Mouse (Mus musculus): ENCODE measurements around the gene Hoxb2. TPM values are rescaled to one million over a fixed set of nuclear protein-coding genes. Genes with fewer than 3 reads are reported as not detected.

Hoxb2 gene
- polyA plus RNA-seq (2016; fragmentation: Nextera tagmentation; extraction: Ambion mirVana), result 4.4 and 4.6 TPM in 2 replicates

GRCm38 (mm10) chr11:96350341-96350624, at the start of gene Hoxb2:
TSS of gene Hoxb2 (plus strand) at chr11:96350525.
- H3K36me3 ChIP-seq, result no peaks in the 10 kb centered on the region
- 32% methylated on average over 2 of the region's 2 CpGs for WGBS (ENCODE audit: insufficient replicate concordance)
- H3K27me3 ChIP-seq (replicated peaks), result peaks cover 95% of the 10 kb centered on the region
- peaks cover 21% of the 10 kb centered on the region for H3K4me1 ChIP-seq
- 0 out of 2 replicates have a peak within 1 kb of the TSS, but pooled peaks have one; percentile 25 for H3K4me2 ChIP-seq
- H3K27ac ChIP-seq, result peak within 1 kb of the TSS; percentile 54; the same call in 1 of the 2 replicates
- no peak for ATAC-seq
- no peak within 1 kb of the TSS for H3K4me3 ChIP-seq
- no peaks in the 10 kb centered on the region for H3K9me3 ChIP-seq (replicated peaks)
- H3K9ac ChIP-seq, result no peak within 1 kb of the TSS

GRCm38 (mm10) chr11:96301064-96301431, 49.3 kb upstream of the Hoxb2 start:
- H3K36me3 ChIP-seq, result no peaks in the 10 kb centered on the region
- ATAC-seq, result no peak
- H3K9me3 ChIP-seq (replicated peaks), result no peaks in the 10 kb centered on the region
- no peak overlapping the region for H3K4me3 ChIP-seq
- no peak overlapping the region for H3K4me2 ChIP-seq
- 0 out of 2 replicates have a peak, but pooled peaks cover 7% of the 10 kb centered on the region for H3K4me1 ChIP-seq
- H3K9ac ChIP-seq, result no peak overlapping the region
- H3K27me3 ChIP-seq (replicated peaks), result peaks cover 100% of the 10 kb centered on the region
- H3K27ac ChIP-seq, result no peak overlapping the region
- 20% methylated on average over 10 of the region's 10 CpGs for WGBS (ENCODE audit: insufficient replicate concordance)

- WGBS (ENCODE audit: insufficient replicate concordance), result 17% methylated on average over 15 of the region's 15 CpGs
- Histone ChIP-seq H3K27ac (no peak overlapping the region), H3K4me2 (no peak overlapping the region), H3K36me3 (no peaks in the 10 kb centered on the region), H3K9me3 (replicated peaks) (no peaks in the 10 kb centered on the region), H3K4me3 (no peak overlapping the region), H3K4me1 (0 out of 2 replicates have a peak, but pooled peaks cover 7% of the 10 kb centered on the region), H3K27me3 (replicated peaks) (peaks cover 100% of the 10 kb centered on the region), H3K9ac (no peak overlapping the region)
- no peak for ATAC-seq
Observed at GRCm38 (mm10) chr11:96301837-96302236, 48.5 kb upstream of the Hoxb2 start.

- H3K27ac ChIP-seq, result no peak overlapping the region
- 29% methylated on average over 23 of the region's 23 CpGs for WGBS (ENCODE audit: insufficient replicate concordance)
Observed at GRCm38 (mm10) chr11:96302381-96303150, 47.8 kb upstream of the Hoxb2 start.

GRCm38 (mm10) chr11:96303151-96304099, 46.9 kb upstream of the Hoxb2 start, which contains the start of gene Hoxb5:
TSS of gene Hoxb5 (plus strand) at chr11:96303336.
- Histone ChIP-seq H3K4me1 (0 out of 2 replicates have a peak, but pooled peaks cover 7% of the 10 kb centered on the region), H3K36me3 (no peaks in the 10 kb centered on the region), H3K27me3 (replicated peaks) (peaks cover 100% of the 10 kb centered on the region), H3K4me3 (peak within 1 kb of the TSS; percentile 34), H3K4me2 (peak within 1 kb of the TSS; percentile 58), H3K9ac (peak within 1 kb of the TSS; percentile 52; the same call in 1 of the 2 replicates), H3K9me3 (replicated peaks) (no peaks in the 10 kb centered on the region), H3K27ac (0 out of 2 replicates have a peak within 1 kb of the TSS, but pooled peaks have one; percentile 25)
- under 1% methylated on average over 69 of the region's 69 CpGs for WGBS (ENCODE audit: insufficient replicate concordance)
- no peak for ATAC-seq

More at GRCm38 (mm10) chr11:96302381-96303150, 47.8 kb upstream of the Hoxb2 start:
- no peaks in the 10 kb centered on the region for H3K9me3 ChIP-seq (replicated peaks)
- no peak for ATAC-seq
- no peaks in the 10 kb centered on the region for H3K36me3 ChIP-seq
- 0 out of 2 replicates have a peak, but pooled peaks cover 7% of the 10 kb centered on the region for H3K4me1 ChIP-seq
- H3K9ac ChIP-seq, result no peak overlapping the region
- H3K27me3 ChIP-seq (replicated peaks), result peaks cover 100% of the 10 kb centered on the region
- H3K4me3 ChIP-seq, result no peak overlapping the region
- no peak overlapping the region for H3K4me2 ChIP-seq

- Histone ChIP-seq H3K4me3 (peak overlapping the region; percentile 27), H3K27ac (no peak overlapping the region), H3K9me3 (replicated peaks) (no peaks in the 10 kb centered on the region), H3K27me3 (replicated peaks) (peaks cover 100% of the 10 kb centered on the region), H3K4me2 (peak overlapping the region; percentile 58), H3K9ac (no peak overlapping the region), H3K36me3 (no peaks in the 10 kb centered on the region), H3K4me1 (0 out of 2 replicates have a peak, but pooled peaks cover 7% of the 10 kb centered on the region)
- WGBS (ENCODE audit: insufficient replicate concordance), result 4% methylated on average over 38 of the region's 38 CpGs
- no peak for ATAC-seq
Observed at GRCm38 (mm10) chr11:96304381-96305195, 45.7 kb upstream of the Hoxb2 start.

- no peaks in the 10 kb centered on the region for H3K36me3 ChIP-seq
- no peak overlapping the region for H3K4me3 ChIP-seq
- H3K4me2 ChIP-seq, result no peak overlapping the region
- peaks cover 100% of the 10 kb centered on the region for H3K27me3 ChIP-seq (replicated peaks)
- H3K4me1 ChIP-seq, result 0 out of 2 replicates have a peak, but pooled peaks cover 3% of the 10 kb centered on the region
- H3K9ac ChIP-seq, result no peak overlapping the region
- no peak overlapping the region for H3K27ac ChIP-seq
- H3K9me3 ChIP-seq (replicated peaks), result no peaks in the 10 kb centered on the region
- no peak for ATAC-seq
- WGBS (ENCODE audit: insufficient replicate concordance), result 54% methylated on average over 6 of the region's 6 CpGs
Observed at GRCm38 (mm10) chr11:96305505-96306182, 44.7 kb upstream of the Hoxb2 start.

GRCm38 (mm10) chr11:96306183-96306907, 44.0 kb upstream of the Hoxb2 start:
- no peak overlapping the region for H3K4me2 ChIP-seq

GRCm38 (mm10) chr11:96306908-96307269, 43.4 kb upstream of the Hoxb2 start:
- Histone ChIP-seq H3K27me3 (replicated peaks) (peaks cover 100% of the 10 kb centered on the region), H3K36me3 (no peaks in the 10 kb centered on the region), H3K4me2 (no peak overlapping the region), H3K4me1 (peaks cover 11% of the 10 kb centered on the region; the same call in 1 of the 2 replicates), H3K4me3 (no peak overlapping the region), H3K27ac (no peak overlapping the region), H3K9ac (no peak overlapping the region), H3K9me3 (replicated peaks) (no peaks in the 10 kb centered on the region)
- WGBS (ENCODE audit: insufficient replicate concordance), result 31% methylated on average over 13 of the region's 13 CpGs
- ATAC-seq, result no peak

More at GRCm38 (mm10) chr11:96306183-96306907, 44.0 kb upstream of the Hoxb2 start:
- H3K36me3 ChIP-seq, result no peaks in the 10 kb centered on the region
- H3K27me3 ChIP-seq (replicated peaks), result peaks cover 100% of the 10 kb centered on the region
- H3K4me1 ChIP-seq, result 0 out of 2 replicates have a peak, but pooled peaks cover 9% of the 10 kb centered on the region
- no peak overlapping the region for H3K27ac ChIP-seq
- 36% methylated on average over 7 of the region's 7 CpGs for WGBS (ENCODE audit: insufficient replicate concordance)
- no peak overlapping the region for H3K9ac ChIP-seq
- ATAC-seq, result no peak
- H3K9me3 ChIP-seq (replicated peaks), result no peaks in the 10 kb centered on the region
- no peak overlapping the region for H3K4me3 ChIP-seq

GRCm38 (mm10) chr11:96308763-96309162, 41.6 kb upstream of the Hoxb2 start:
- Histone ChIP-seq H3K36me3 (no peaks in the 10 kb centered on the region), H3K4me1 (peaks cover 12% of the 10 kb centered on the region; the same call in 1 of the 2 replicates), H3K4me3 (no peak overlapping the region), H3K27ac (no peak overlapping the region), H3K9me3 (replicated peaks) (no peaks in the 10 kb centered on the region), H3K9ac (no peak overlapping the region), H3K27me3 (replicated peaks) (peaks cover 100% of the 10 kb centered on the region), H3K4me2 (no peak overlapping the region)
- ATAC-seq, result no peak
- WGBS (ENCODE audit: insufficient replicate concordance), result 36% methylated on average over 4 of the region's 4 CpGs
